Mouse (Mus musculus) embryonic fibroblast, embryonic 13.5 days (primary cell): Measurements from ENCODE around the gene Lars2.

Experiments
- CTCF ChIP-seq: IDR thresholded peaks from 2 replicates; pipeline ENCODE4 v1.5.1; 2011; ENCODE audit warnings: mild to moderate bottlenecking, control low read depth, low read length, moderate library complexity, borderline replicate concordance; ENCODE audit not compliant: insufficient read depth
- POLR2A ChIP-seq: IDR thresholded peaks from 2 replicates; pipeline ENCODE4 v1.6.1; 2011; ENCODE audit warnings: low read depth, mild to moderate bottlenecking, control low read depth, low read length, moderate library complexity

DNA sequence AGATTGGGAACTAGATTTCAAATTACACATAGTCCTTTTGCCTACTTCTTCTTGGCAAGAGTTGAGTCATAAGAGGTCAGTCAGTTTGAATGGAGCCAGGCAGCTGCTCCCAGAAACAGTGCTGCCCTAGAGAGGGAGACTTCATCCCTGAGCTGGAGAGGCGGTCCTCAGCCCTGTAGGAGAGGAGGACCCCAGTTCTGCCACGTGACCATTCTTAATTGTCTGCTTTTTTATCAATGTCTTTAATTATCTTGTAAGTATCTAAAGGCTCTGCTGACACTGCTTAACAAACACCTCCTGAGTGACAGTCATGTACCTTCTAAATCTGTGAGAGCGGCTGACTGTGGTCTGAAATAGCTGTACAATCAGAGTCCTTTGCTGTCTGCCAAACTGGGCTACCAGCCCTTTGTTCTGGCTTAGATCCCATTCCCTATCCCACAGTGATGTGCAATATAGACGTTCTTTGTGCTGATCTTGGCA, 100.5 kb downstream of the Lars2 start:
- no peak for TF ChIP-seq POLR2A
- no peak for TF ChIP-seq CTCF
